In the genomic region with DNA sequence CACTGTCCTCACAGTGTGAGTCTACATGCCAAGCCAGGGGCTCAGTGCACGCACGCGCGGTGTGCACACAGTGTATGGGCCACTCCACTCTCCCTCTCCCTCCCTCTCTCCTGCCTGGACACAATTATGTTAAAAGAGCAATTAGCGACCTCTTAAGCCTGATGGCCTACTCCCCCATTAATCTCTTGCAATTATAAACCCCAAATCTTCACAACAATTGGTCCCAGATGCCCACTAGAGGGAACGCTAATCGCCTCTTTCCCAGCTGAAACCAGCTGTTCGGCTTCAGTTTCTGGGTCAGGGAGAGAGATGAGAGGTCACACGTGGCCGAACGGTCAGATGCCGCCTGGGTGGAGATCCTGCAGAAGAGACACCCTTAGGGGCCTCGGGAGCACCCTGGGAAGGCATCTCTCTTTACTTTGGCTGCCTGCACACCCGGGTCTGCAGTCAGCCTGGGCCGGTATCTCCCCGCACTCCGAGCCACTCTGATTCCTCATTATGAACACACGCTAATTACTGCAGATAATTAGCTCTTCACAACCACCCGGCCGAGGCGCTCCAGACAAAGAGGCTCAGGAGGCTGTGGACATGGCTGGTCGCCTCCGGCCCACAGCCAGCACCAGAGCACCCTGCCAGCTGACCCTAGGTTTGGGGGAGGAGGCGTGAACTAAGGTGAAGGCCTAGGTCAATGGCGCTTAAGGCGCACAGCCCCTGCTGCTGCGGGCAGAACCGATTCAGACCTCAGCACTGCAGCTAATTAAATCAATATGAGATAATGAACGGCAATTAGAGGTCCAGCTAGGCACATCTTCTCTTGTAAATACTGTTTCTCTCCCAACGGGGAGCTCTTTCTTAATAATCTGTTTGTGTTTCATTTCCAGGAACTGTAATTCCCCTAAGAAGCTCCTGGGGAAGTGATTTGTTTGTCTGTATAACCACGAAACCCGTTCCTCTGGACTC, we compare ENCODE assay signal across 8 mouse cellular contexts.
DNase-seq lines count a peak whose midpoint lies in the region; ATAC-seq and TF ChIP-seq lines count a peak whose summit lies in the region.

No protein-coding gene starts in this region.

- H3K9ac ChIP-seq in hindbrain, postnatal 0 days (replicated peaks; ENCODE audit: low read length) = no peak overlapping the region
- H3K9ac ChIP-seq in midbrain, embryonic 15.5 days = no peak overlapping the region

- ATAC-seq in hindbrain, postnatal 0 days = peak; percentile 84
- ATAC-seq in midbrain, embryonic 15.5 days (replicated peaks) = peak; percentile 76
- ATAC-seq in erythroid progenitor cell, adult 5-6 weeks (replicated peaks; ENCODE audit: low FRiP score, poor library complexity, severe bottlenecking) = no peak

- H3K9me3 ChIP-seq in embryonic facial prominence, embryonic 10.5 days = peaks cover 7% of the 10 kb centered on the region
- peaks cover 3% of the 10 kb centered on the region for H3K9me3 ChIP-seq in hindbrain, postnatal 0 days (ENCODE audit: low read length)
- no peaks in the 10 kb centered on the region for H3K9me3 ChIP-seq in midbrain, embryonic 15.5 days

- no peak; the same call in 1 of the 2 replicates for TF ChIP-seq CTCF in gastrocnemius, adult 2 months (IDR thresholded peaks at IDR 0.05)
- peak; percentile 33; the same call in 1 of the 2 replicates for TF ChIP-seq CTCF in hindbrain, postnatal 0 days (IDR thresholded peaks at IDR 0.05; ENCODE audit: low read depth)

- peaks cover 69% of the 10 kb centered on the region for H3K27me3 ChIP-seq in embryonic facial prominence, embryonic 10.5 days (replicated peaks; ENCODE audit: low read depth, poor library complexity, severe bottlenecking)
- H3K27me3 ChIP-seq in hindbrain, postnatal 0 days (ENCODE audit: insufficient read depth, low read length) = no peaks in the 10 kb centered on the region
- no peaks in the 10 kb centered on the region for H3K27me3 ChIP-seq in midbrain, embryonic 15.5 days (replicated peaks)

- H3K36me3 ChIP-seq in embryonic facial prominence, embryonic 10.5 days (replicated peaks) = no peaks in the 10 kb centered on the region
- no peaks in the 10 kb centered on the region for H3K36me3 ChIP-seq in hindbrain, postnatal 0 days (ENCODE audit: insufficient read depth, low read length)
- H3K36me3 ChIP-seq in midbrain, embryonic 15.5 days (replicated peaks) = no peaks in the 10 kb centered on the region

- peaks cover 39% of the 10 kb centered on the region for H3K4me1 ChIP-seq in embryonic facial prominence, embryonic 10.5 days
- H3K4me1 ChIP-seq in hindbrain, postnatal 0 days (ENCODE audit: insufficient read depth, low read length) = 0 out of 2 replicates have a peak, but pooled peaks cover 10% of the 10 kb centered on the region
- peaks cover 20% of the 10 kb centered on the region for H3K4me1 ChIP-seq in midbrain, embryonic 15.5 days

- DNase-seq in gastrocnemius, adult 2 months = peak; percentile 43
- DNase-seq in gastrocnemius, postnatal 10 days = no peak
- peak; percentile 79 for DNase-seq in embryonic facial prominence, embryonic 10.5 days (ENCODE audit: low spot score)
- peak; percentile 62 for DNase-seq in hindbrain, postnatal 0 days (ENCODE audit: low spot score)
- no peak for DNase-seq in natural killer cell, adult 2 months (ENCODE audit: low spot score in 2 of 2)
- DNase-seq in right cerebral cortex, postnatal 36 days (ENCODE audit: low spot score in 2 of 2) = no peak

- H3K4me2 ChIP-seq in hindbrain, postnatal 0 days (ENCODE audit: low read depth, low read length) = peak overlapping the region; percentile 33
- H3K4me2 ChIP-seq in midbrain, embryonic 15.5 days = peak overlapping the region; percentile 10; the same call in 1 of the 2 replicates

- H3K4me3 ChIP-seq in gastrocnemius, adult 2 months = no peak overlapping the region
- peak overlapping the region; percentile 29 for H3K4me3 ChIP-seq in embryonic facial prominence, embryonic 10.5 days
- H3K4me3 ChIP-seq in hindbrain, postnatal 0 days (ENCODE audit: low read length) = no peak overlapping the region
- H3K4me3 ChIP-seq in midbrain, embryonic 15.5 days = no peak overlapping the region

- WGBS in embryonic facial prominence, embryonic 10.5 days = 6% methylated on average over 32 of the region's 32 CpGs
- 13% methylated on average over 32 of the region's 32 CpGs for WGBS in hindbrain, postnatal 0 days
- WGBS in midbrain, embryonic 15.5 days = 7% methylated on average over 32 of the region's 32 CpGs

- H3K27ac ChIP-seq in gastrocnemius, adult 2 months = peak overlapping the region; percentile 25; the same call in 1 of the 2 replicates
- H3K27ac ChIP-seq in embryonic facial prominence, embryonic 10.5 days (replicated peaks) = peak overlapping the region; percentile 75
- H3K27ac ChIP-seq in hindbrain, postnatal 0 days = peak overlapping the region; percentile 51; the same call in 1 of the 2 replicates
- H3K27ac ChIP-seq in midbrain, embryonic 15.5 days = peak overlapping the region; percentile 73

- intact Hi-C loops in gastrocnemius, adult 2 months (cut with DNase I) = no loop called here

Comparison
In these comparisons a context has a peak if more than half of its experiments do, and no peak if none do; other contexts are left out.
1. DNase-seq: peak in gastrocnemius, adult 2 months (single experiment), embryonic facial prominence, embryonic 10.5 days (single experiment) and hindbrain, postnatal 0 days (single experiment); none in gastrocnemius, postnatal 10 days (single experiment), natural killer cell, adult 2 months (0 of 2) and right cerebral cortex, postnatal 36 days (0 of 2).
2. H3K27ac ChIP-seq: peak in every context shown above with its lines; median percentile 75 in embryonic facial prominence, embryonic 10.5 days; 73 in midbrain, embryonic 15.5 days; 51 in hindbrain, postnatal 0 days; 25 in gastrocnemius, adult 2 months.